Mouse (Mus musculus) right cerebral cortex, postnatal 36 days (tissue): ENCODE results near the gene Gm29554.
"Not testable (repeated sequence)": the region's sequence is repeated elsewhere in the genome, so short reads cannot be mapped to it uniquely, and the experiment has no call there.

Experiments
- DNase-seq, 2 experiments: peaks; one replicate each; pipeline ENCODE4 v3.0.0; 2022; ENCODE audit warnings: low spot score in 2 of 2, mixed read lengths in 1 of 2

Gm29554 gene

DNA sequence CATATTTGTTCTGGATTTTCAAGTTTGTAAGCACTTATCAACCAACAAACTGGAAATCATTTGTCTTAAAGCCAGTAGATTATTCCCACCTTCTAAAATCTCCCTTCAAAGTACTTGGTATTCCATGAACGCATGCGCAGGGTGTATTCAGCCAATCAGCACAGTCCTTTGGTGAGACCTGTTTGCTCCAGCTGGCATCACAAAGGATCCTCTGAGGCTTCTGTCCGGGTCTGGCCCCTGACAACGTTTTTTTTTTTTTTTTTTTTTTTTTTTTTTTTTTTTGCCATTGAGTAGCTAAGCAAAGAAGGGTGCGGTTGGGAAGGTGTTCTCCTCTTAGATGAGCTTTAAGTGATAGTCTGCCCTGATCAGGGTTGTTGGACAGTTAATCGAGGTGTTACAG is at the start of gene Gm29554:
Gene Gm29554 (plus strand): TSS at position 301 of the 400 bp plus-strand sequence.
- DNase-seq = not testable (repeated sequence)
